Mouse (Mus musculus) embryonic fibroblast, embryonic 13.5 days (primary cell): ENCODE measurements around the gene Tomm7. TPM values are rescaled to one million over a fixed set of nuclear protein-coding genes. Genes with fewer than 3 reads are reported as not detected.
"Not testable (repeated sequence)": the region's sequence is repeated elsewhere in the genome, so short reads cannot be mapped to it uniquely, and the experiment has no call there.

Experiments
- H3K27ac ChIP-seq: 2 replicates; pipeline ENCODE4 v1.5.1; 2012; ENCODE audit warnings: low read length, control low read depth, inconsistent platforms; ENCODE audit not compliant: insufficient read depth
- H3K4me1 ChIP-seq: 2 replicates; pipeline ENCODE4 v1.6.1; 2011; ENCODE audit warnings: low read length; ENCODE audit not compliant: control insufficient read depth, insufficient read depth
- H3K4me3 ChIP-seq: 2 replicates; pipeline ENCODE4 v1.5.1; 2011; ENCODE audit warnings: mild to moderate bottlenecking, control low read depth, low read length; ENCODE audit not compliant: insufficient read depth
- CTCF ChIP-seq: IDR thresholded peaks from 2 replicates; pipeline ENCODE4 v1.5.1; 2011; ENCODE audit warnings: mild to moderate bottlenecking, control low read depth, low read length, moderate library complexity, borderline replicate concordance; ENCODE audit not compliant: insufficient read depth
- POLR2A ChIP-seq: IDR thresholded peaks from 2 replicates; pipeline ENCODE4 v1.6.1; 2011; ENCODE audit warnings: low read depth, mild to moderate bottlenecking, control low read depth, low read length, moderate library complexity
- polyA plus RNA-seq: library from polyadenylated mRNA; stranded (reverse); fragments of >200 nt; gene quantifications from 2 replicates; pipeline ENCODE4 v1.2.4, GENCODE M21; 2011; ENCODE audit warnings: low read depth; ENCODE audit not compliant: missing spikeins, insufficient read length

Gene Tomm7
- polyA plus RNA-seq, result 52.8 and 66.3 TPM in 2 replicates

DNA sequence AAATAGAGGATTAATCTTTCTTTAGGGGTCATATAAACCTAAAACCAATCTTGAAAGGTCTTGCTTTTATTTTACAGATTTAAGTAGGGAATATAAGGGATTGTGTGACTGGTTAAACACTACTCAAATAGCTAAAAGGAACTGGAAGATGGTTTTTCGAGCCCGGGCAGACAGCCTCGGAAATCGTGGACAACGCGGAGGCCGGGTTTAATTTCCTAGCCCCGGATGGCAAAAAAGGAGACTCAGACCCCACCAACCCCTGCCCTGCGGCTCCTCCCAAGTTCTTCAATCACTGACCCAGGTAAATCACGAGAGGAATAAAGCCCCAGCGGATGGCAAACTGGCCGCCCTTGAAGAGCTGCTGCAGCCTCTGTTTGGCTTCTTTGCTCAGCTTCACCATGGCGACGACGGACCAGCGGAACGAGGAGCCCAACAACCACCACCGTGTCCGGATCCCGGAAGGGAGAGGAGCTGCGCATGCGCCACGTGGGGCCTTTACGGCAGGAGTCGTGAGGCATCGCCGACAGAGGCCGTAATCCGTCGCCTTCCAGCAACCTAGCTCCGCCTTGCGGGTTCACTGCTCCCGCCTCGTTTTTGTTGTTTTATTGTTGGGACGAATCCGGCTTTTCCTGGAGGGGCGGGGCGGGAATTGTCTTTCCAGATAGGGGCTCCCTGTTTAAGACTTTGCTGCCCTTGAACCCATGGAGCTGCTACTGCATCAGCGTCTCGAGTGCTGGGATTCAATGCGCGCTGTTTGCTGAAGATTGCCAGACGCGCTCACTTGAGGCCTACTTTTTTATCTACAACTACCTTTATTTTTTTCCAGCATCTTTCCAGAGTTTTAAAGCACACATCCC, at the start of gene Tomm7:
Gene Tomm7, minus strand, starts transcription at position 488 of the 857 bp plus-strand sequence.
- peak within 1 kb of the TSS; percentile 77 for H3K4me3 ChIP-seq
- TF ChIP-seq CTCF (no peak), POLR2A (peak; percentile 64)
- H3K4me1 ChIP-seq, result no peaks in the 10 kb centered on the region; the same call in 1 of the 2 replicates
- H3K27ac ChIP-seq, result peak within 1 kb of the TSS; percentile 80

GRCm38 (mm10) chr5:23893156-23893863, 49.3 kb upstream of the Tomm7 start:
- TF ChIP-seq CTCF (no peak), POLR2A (no peak)
- Histone ChIP-seq H3K27ac (no peak overlapping the region), H3K4me3 (no peak overlapping the region), H3K4me1 (no peaks in the 10 kb centered on the region)

DNA sequence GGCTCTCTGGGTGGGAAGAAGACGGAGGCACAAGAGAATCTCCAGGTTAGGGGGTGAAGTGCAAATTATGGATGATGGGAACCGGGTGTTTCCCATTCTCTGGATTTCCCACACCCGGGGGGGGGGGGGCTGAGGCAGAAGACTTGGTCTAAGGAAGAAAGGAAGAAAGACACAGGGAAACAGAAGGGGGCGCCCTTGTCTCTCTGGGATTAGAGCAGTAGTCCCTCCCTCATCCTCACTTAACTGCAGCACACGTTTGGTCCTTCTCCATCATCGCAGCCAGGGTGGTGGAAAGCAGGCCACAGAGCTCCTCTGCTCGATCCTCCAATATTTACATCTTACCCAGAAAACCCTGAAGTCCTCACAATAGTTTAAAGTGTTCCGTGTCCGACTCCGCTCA, 46.8 kb upstream of the Tomm7 start:
- no peak overlapping the region for H3K27ac ChIP-seq
- no peaks in the 10 kb centered on the region; the same call in 1 of the 2 replicates for H3K4me1 ChIP-seq
- TF ChIP-seq POLR2A (no peak), CTCF (no peak)
- H3K4me3 ChIP-seq, result no peak overlapping the region

- TF ChIP-seq CTCF (no peak), POLR2A (no peak)
- H3K4me3 ChIP-seq, result no peak overlapping the region
- H3K4me1 ChIP-seq, result no peaks in the 10 kb centered on the region; the same call in 1 of the 2 replicates
- H3K27ac ChIP-seq, result no peak overlapping the region
Observed at GRCm38 (mm10) chr5:23889461-23889860, 45.5 kb upstream of the Tomm7 start.

DNA sequence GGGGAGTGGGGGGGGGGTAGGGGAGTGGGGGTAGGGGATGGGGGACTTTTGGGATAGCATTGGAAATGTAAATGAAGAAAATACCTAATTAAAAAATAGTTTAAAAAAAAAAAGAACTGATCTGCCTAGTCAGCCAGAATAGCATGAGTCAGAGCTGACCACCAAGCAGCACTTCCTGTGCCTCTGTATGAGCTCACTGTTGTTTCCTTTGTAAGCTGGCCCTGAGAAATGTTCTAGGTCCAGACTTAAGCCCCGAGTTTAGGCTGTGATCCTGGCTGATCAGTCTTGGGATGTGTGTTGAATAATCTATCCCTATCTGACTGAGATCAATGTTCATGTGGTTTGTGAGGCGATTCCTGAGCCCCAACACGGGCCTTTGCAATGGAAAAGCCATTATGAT, 43.1 kb upstream of the Tomm7 start:
- Histone ChIP-seq H3K4me3 (no peak overlapping the region), H3K4me1 (no peaks in the 10 kb centered on the region; the same call in 1 of the 2 replicates), H3K27ac (no peak overlapping the region; the same call in 1 of the 2 replicates)
- TF ChIP-seq CTCF (no peak), POLR2A (no peak)

DNA sequence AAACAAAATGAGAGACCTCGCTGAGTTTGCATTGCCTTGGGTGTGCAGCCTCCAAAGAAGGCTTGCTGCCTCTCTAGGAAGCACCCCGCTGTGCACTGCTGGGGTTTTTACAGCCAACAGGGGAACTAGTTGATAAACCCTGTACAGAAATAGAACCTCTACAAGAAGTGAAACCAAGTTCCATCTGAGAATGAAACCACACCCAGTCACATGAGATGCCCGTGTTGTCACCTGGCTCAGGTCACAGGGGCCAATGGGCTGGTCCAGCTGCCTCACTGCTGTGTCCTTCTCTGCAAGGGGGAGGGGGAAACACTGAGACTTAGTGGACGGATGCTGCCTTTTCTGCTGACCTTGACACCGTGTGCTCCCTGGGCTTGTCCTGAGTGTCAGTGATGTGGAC, 30.5 kb upstream of the Tomm7 start:
- no peak for TF ChIP-seq POLR2A
- no peak for TF ChIP-seq CTCF
- no peak overlapping the region for H3K4me3 ChIP-seq
- H3K27ac ChIP-seq, result no peak overlapping the region
- no peaks in the 10 kb centered on the region for H3K4me1 ChIP-seq

GRCm38 (mm10) chr5:23872586-23872985, 28.6 kb upstream of the Tomm7 start:
- TF ChIP-seq CTCF (no peak), POLR2A (no peak)
- no peak overlapping the region for H3K27ac ChIP-seq
- no peaks in the 10 kb centered on the region for H3K4me1 ChIP-seq
- H3K4me3 ChIP-seq, result no peak overlapping the region

GRCm38 (mm10) chr5:23871323-23871722, 27.4 kb upstream of the Tomm7 start:
- H3K4me1 ChIP-seq, H3K4me3 ChIP-seq, H3K27ac ChIP-seq: not testable (repeated sequence)

DNA sequence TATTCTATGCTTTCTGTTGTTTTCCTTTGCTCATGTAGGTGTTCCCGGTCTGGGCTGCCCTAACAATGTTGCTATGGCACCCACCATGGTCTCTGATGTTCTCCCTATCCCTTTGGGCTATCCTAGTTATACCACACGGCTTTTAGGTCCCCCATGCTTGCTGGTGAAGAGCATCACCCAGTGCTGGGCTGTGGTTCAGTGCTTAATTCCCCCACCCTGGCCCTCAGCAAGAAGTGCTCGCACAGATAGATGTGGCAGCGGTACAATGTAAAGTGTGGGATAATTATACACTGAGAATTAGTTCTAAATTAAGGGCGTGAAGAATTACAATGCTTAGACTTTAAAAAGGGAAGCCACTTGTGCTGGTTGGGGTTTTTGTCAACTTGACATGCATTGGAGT, 22.0 kb upstream of the Tomm7 start:
- Histone ChIP-seq H3K4me1 (no peaks in the 10 kb centered on the region; the same call in 1 of the 2 replicates), H3K4me3 (no peak overlapping the region), H3K27ac (no peak overlapping the region)
- no peak for TF ChIP-seq CTCF
- TF ChIP-seq POLR2A, result no peak
